Mouse (Mus musculus) olfactory bulb, adult 2 months (tissue): ENCODE results near the gene Bbip1.

Source experiments
- CTCF ChIP-seq: fragments of 200-500 bp; IDR thresholded peaks from 2 replicates; pipeline ENCODE4 v1.5.1; 2012; ENCODE audit warnings: low read depth, mild to moderate bottlenecking, low read length, moderate library complexity; ENCODE audit not compliant: insufficient read depth
- POLR2A ChIP-seq: fragments of 200-500 bp; IDR thresholded peaks from 2 replicates; pipeline ENCODE4 v1.6.1; 2012; ENCODE audit warnings: mild to moderate bottlenecking, low read depth, low read length, moderate library complexity; ENCODE audit not compliant: insufficient read depth

- TF ChIP-seq CTCF (no peak), POLR2A (no peak)
Measured at GRCm38 (mm10) chr19:53885450-53885849, 59.0 kb downstream of the Bbip1 start.
